ENCODE assay signal across 9 mouse cellular contexts in the genomic region with DNA sequence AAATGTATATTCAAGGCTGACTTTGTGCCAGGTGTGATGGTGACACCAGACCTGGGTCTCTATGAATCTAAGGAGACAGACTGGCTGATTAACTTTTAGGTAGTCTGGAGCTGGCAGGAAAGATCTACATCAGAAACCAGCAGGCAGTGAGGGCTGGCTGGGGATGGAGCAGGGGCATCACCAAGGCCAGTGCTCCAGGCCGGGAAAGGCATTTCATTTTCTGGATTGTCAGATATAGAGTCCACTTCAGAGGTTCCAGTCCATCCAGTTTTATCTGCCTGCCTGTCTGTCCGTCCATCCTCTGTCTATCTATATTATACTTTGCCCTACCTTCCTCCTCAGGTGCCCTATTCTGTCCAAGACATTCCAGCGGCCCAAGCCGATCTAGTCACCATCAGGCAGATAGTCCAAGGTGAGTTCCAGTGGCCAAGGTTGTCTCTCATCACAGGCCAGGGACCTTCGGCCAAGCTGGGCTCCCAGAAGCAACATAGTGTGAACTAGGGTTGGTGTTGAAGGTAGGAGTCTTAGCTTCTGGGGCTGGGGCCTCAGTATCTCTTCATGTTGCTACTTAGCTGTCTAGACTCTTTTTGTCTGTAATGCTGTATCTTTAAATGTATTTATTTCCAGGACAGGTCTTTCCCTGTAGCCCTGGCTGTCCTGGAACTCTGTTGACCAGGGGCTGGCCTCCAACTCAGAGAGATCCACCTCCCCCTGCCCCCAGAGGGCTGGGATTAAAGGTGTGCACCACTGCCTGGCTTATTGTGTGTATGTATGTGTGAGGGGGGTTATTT. TPM values are rescaled to one million over a fixed set of nuclear protein-coding genes. Genes with fewer than 3 reads are reported as not detected.
A peak's percentile ranks its signal among the peaks of the same experiment; 100 is the strongest.
DNase-seq lines count a peak whose midpoint lies in the region; ATAC-seq lines count a peak whose summit lies in the region.
"Had no signal": no experiment of that assay in that cellular context is flagged by ENCODE, and none has a peak within 500 bp of the region (broad histone marks: within the 10 kb centered on the region; RNA-seq: fewer than 3 reads in every experiment).

No protein-coding gene starts in this region.

- H3K4me1 ChIP-seq in heart, embryonic 15.5 days (replicated peaks) = peaks cover 8% of the 10 kb centered on the region
- peaks cover 16% of the 10 kb centered on the region for H3K4me1 ChIP-seq in forebrain, embryonic 15.5 days
- peaks cover 19% of the 10 kb centered on the region for H3K4me1 ChIP-seq in liver, embryonic 13.5 days (replicated peaks)

- no peak overlapping the region for H3K4me3 ChIP-seq in heart, embryonic 15.5 days
- no peak overlapping the region for H3K4me3 ChIP-seq in forebrain, embryonic 15.5 days
- no peak overlapping the region for H3K4me3 ChIP-seq in liver, embryonic 13.5 days (replicated peaks)
- H3K4me3 ChIP-seq: heart, adult 2 months had no signal

- H3K27me3 ChIP-seq in heart, embryonic 15.5 days = no peaks in the 10 kb centered on the region
- no peaks in the 10 kb centered on the region for H3K27me3 ChIP-seq in forebrain, embryonic 15.5 days
- 0 out of 2 replicates have a peak, but pooled peaks cover under 1% of the 10 kb centered on the region for H3K27me3 ChIP-seq in liver, embryonic 13.5 days

- H3K9ac ChIP-seq in heart, embryonic 15.5 days = no peak overlapping the region
- H3K9ac ChIP-seq in forebrain, embryonic 15.5 days (replicated peaks) = no peak overlapping the region
- H3K9ac ChIP-seq in liver, embryonic 13.5 days = no peak overlapping the region

- no peak overlapping the region for H3K4me2 ChIP-seq in heart, embryonic 15.5 days
- H3K4me2 ChIP-seq in forebrain, embryonic 15.5 days (replicated peaks) = no peak overlapping the region
- no peak overlapping the region for H3K4me2 ChIP-seq in liver, embryonic 13.5 days

- ATAC-seq in heart, embryonic 15.5 days (replicated peaks; ENCODE audit: insufficient number of reproducible peaks, insufficient read depth, low FRiP score, low read depth) = no peak
- no peak for ATAC-seq in forebrain, embryonic 15.5 days (replicated peaks)
- ATAC-seq in liver, embryonic 13.5 days (ENCODE audit: low read depth) = no peak

- H3K36me3 ChIP-seq in heart, embryonic 15.5 days = peaks cover 6% of the 10 kb centered on the region; the same call in 1 of the 2 replicates
- H3K36me3 ChIP-seq in forebrain, embryonic 15.5 days = peaks cover 14% of the 10 kb centered on the region
- H3K36me3 ChIP-seq in liver, embryonic 13.5 days = peaks cover 17% of the 10 kb centered on the region

- peak overlapping the region; percentile 66 for H3K27ac ChIP-seq in heart, embryonic 15.5 days
- 0 out of 2 replicates have a peak overlapping the region, but pooled peaks have one; percentile 21 for H3K27ac ChIP-seq in forebrain, embryonic 15.5 days (replicated peaks)
- H3K27ac ChIP-seq in liver, embryonic 13.5 days = peak overlapping the region; percentile 45
- H3K27ac ChIP-seq: heart, adult 2 months had no signal

- no peak for DNase-seq in heart, adult 8-10 months (ENCODE audit: low spot score)
- peak; percentile 50 for DNase-seq in ES-CJ7 (ENCODE audit: low read depth, low spot score)
- DNase-seq in liver, embryonic 13.5 days = no peak
- no peak for DNase-seq in adrenal gland, postnatal 25 days
- no peak for DNase-seq in ovary, adult 18-20 months (ENCODE audit: low spot score)
- no peak for DNase-seq in right cerebral cortex, postnatal 36 days (ENCODE audit: low spot score in 2 of 2)

- H3K9me3 ChIP-seq in heart, embryonic 15.5 days (replicated peaks) = no peaks in the 10 kb centered on the region
- H3K9me3 ChIP-seq in forebrain, embryonic 15.5 days = no peaks in the 10 kb centered on the region
- H3K9me3 ChIP-seq in liver, embryonic 13.5 days (replicated peaks) = no peaks in the 10 kb centered on the region

- WGBS in heart, embryonic 15.5 days = 40% methylated on average over 5 of the region's 5 CpGs
- 81% methylated on average over 5 of the region's 5 CpGs for WGBS in forebrain, embryonic 15.5 days
- 58% methylated on average over 5 of the region's 5 CpGs for WGBS in liver, embryonic 13.5 days (ENCODE audit: insufficient replicate concordance)

RNA-seq across cellular contexts. Expression of gene Actg1, which starts 4.6 kb away (rescaled TPM):
- polyA plus RNA-seq in heart, embryonic 15.5 days (2015; fragmentation: Nextera tagmentation; extraction: Ambion mirVana) = 921 and 1,308 TPM in 2 replicates
- 100 to 1,000 TPM; 188 to 320 (median 251) TPM for total RNA-seq in heart, adult 8-10 months (2022)
- 3,835 and 3,917 TPM in 2 replicates for polyA plus RNA-seq in forebrain, embryonic 15.5 days (2015; fragmentation: Nextera tagmentation; extraction: Ambion mirVana)
- 712 and 750 TPM in 2 replicates for polyA plus RNA-seq in liver, embryonic 13.5 days (2015; fragmentation: Nextera tagmentation; extraction: Ambion mirVana)
- 1,036 and 1,352 TPM in 2 replicates for total RNA-seq in adrenal gland, postnatal 25 days (2021)

RNA-seq across cellular contexts. Expression of gene Fscn2, which starts 17.6 kb away (rescaled TPM):
- 0.42 and 0.66 TPM in 2 replicates for polyA plus RNA-seq in heart, embryonic 15.5 days (2015; fragmentation: Nextera tagmentation; extraction: Ambion mirVana)
- total RNA-seq in heart, adult 8-10 months (2022) = not detected
- polyA plus RNA-seq in forebrain, embryonic 15.5 days (2015; fragmentation: Nextera tagmentation; extraction: Ambion mirVana) = 0.97 and 1.3 TPM in 2 replicates
- polyA plus RNA-seq in liver, embryonic 13.5 days (2015; fragmentation: Nextera tagmentation; extraction: Ambion mirVana) = not detected in 2 replicates
- 0.79 TPM in 1 of 2 replicates, not detected in the other for total RNA-seq in adrenal gland, postnatal 25 days (2021)
- total RNA-seq: heart, adult 2 months had no signal

RNA-seq across cellular contexts. Expression of gene Faap100, which starts 34.9 kb away (rescaled TPM):
- polyA plus RNA-seq in heart, embryonic 15.5 days (2015; fragmentation: Nextera tagmentation; extraction: Ambion mirVana) = 27.0 and 38.0 TPM in 2 replicates
- total RNA-seq in heart, adult 8-10 months (2022) = 10 to 100 TPM; 12.1 to 18.3 (median 13.6) TPM
- polyA plus RNA-seq in forebrain, embryonic 15.5 days (2015; fragmentation: Nextera tagmentation; extraction: Ambion mirVana) = 72.1 and 74.1 TPM in 2 replicates
- 7.8 and 8.7 TPM in 2 replicates for polyA plus RNA-seq in liver, embryonic 13.5 days (2015; fragmentation: Nextera tagmentation; extraction: Ambion mirVana)
- total RNA-seq in adrenal gland, postnatal 25 days (2021) = 35.8 and 55.1 TPM in 2 replicates
